Mouse (Mus musculus): ENCODE results near the gene Homer3. TPM values are rescaled to one million over a fixed set of nuclear protein-coding genes. Genes with fewer than 3 reads are reported as not detected.

Gene Homer3
- polyA plus RNA-seq, 1 experiment from 2014 or later = 22.7 TPM

- WGBS = 94% methylated on average over 3 of the region's 3 CpGs
- ATAC-seq (ENCODE audit: low FRiP score) = no peak
- Histone ChIP-seq H3K27ac (replicated peaks) (no peak overlapping the region), H3K4me3 (replicated peaks) (no peak overlapping the region), H3K4me2 (no peak overlapping the region), H3K27me3 (replicated peaks) (no peaks in the 10 kb centered on the region), H3K4me1 (no peaks in the 10 kb centered on the region), H3K9ac (replicated peaks) (no peak overlapping the region), H3K9me3 (replicated peaks) (no peaks in the 10 kb centered on the region), H3K36me3 (peaks cover 80% of the 10 kb centered on the region)
Measured at GRCm38 (mm10) chr8:70323716-70324115, 41.1 kb downstream of the Homer3 start.

GRCm38 (mm10) chr8:70327512-70327911, 44.9 kb downstream of the Homer3 start:
- Histone ChIP-seq H3K27me3 (replicated peaks) (no peaks in the 10 kb centered on the region), H3K36me3 (peaks cover 76% of the 10 kb centered on the region), H3K4me2 (no peak overlapping the region), H3K4me1 (peaks cover 29% of the 10 kb centered on the region), H3K4me3 (replicated peaks) (no peak overlapping the region), H3K27ac (replicated peaks) (no peak overlapping the region), H3K9ac (replicated peaks) (no peak overlapping the region), H3K9me3 (replicated peaks) (no peaks in the 10 kb centered on the region)
- WGBS = 96% methylated on average over 6 of the region's 6 CpGs
- no peak for ATAC-seq (ENCODE audit: low FRiP score)

GRCm38 (mm10) chr8:70329124-70329834, 46.7 kb downstream of the Homer3 start, which contains the start of gene Gdf1:
Gdf1 (plus strand) TSS chr8:70329817.
- Histone ChIP-seq H3K9ac (replicated peaks) (0 out of 2 replicates have a peak within 1 kb of the TSS, but pooled peaks have one; percentile 12), H3K27ac (replicated peaks) (no peak within 1 kb of the TSS; the same call in 1 of the 2 replicates), H3K4me3 (replicated peaks) (no peak within 1 kb of the TSS), H3K4me1 (peaks cover 31% of the 10 kb centered on the region), H3K36me3 (peaks cover 76% of the 10 kb centered on the region), H3K9me3 (replicated peaks) (no peaks in the 10 kb centered on the region), H3K27me3 (replicated peaks) (no peaks in the 10 kb centered on the region), H3K4me2 (no peak within 1 kb of the TSS)
- whole genome bisulfite sequencing = 28% methylated on average over 14 of the region's 14 CpGs
- ATAC-seq (ENCODE audit: low FRiP score) = no peak

GRCm38 (mm10) chr8:70329835-70330740, 47.5 kb downstream of the Homer3 start:
- Histone ChIP-seq H3K9me3 (replicated peaks) (no peaks in the 10 kb centered on the region), H3K4me3 (replicated peaks) (no peak overlapping the region), H3K36me3 (peaks cover 76% of the 10 kb centered on the region), H3K4me2 (no peak overlapping the region), H3K27ac (replicated peaks) (no peak overlapping the region; the same call in 1 of the 2 replicates), H3K27me3 (replicated peaks) (no peaks in the 10 kb centered on the region), H3K4me1 (peaks cover 31% of the 10 kb centered on the region), H3K9ac (replicated peaks) (0 out of 2 replicates have a peak overlapping the region, but pooled peaks have one; percentile 12)
- ATAC-seq (ENCODE audit: low FRiP score) = no peak; the same call in 1 of the 2 replicates
- WGBS = 8% methylated on average over 45 of the region's 45 CpGs

GRCm38 (mm10) chr8:70330741-70331364, 48.2 kb downstream of the Homer3 start:
- peaks cover 31% of the 10 kb centered on the region for H3K4me1 ChIP-seq
- H3K27me3 ChIP-seq (replicated peaks) = no peaks in the 10 kb centered on the region
- no peaks in the 10 kb centered on the region for H3K9me3 ChIP-seq (replicated peaks)
- H3K36me3 ChIP-seq = peaks cover 77% of the 10 kb centered on the region
- peak; percentile 70 for ATAC-seq (ENCODE audit: low FRiP score)
- H3K4me2 ChIP-seq = no peak overlapping the region
- H3K27ac ChIP-seq (replicated peaks) = no peak overlapping the region
- 0 out of 2 replicates have a peak overlapping the region, but pooled peaks have one; percentile 12 for H3K9ac ChIP-seq (replicated peaks)
- H3K4me3 ChIP-seq (replicated peaks) = no peak overlapping the region
- 21% methylated on average over 53 of the region's 53 CpGs for WGBS

GRCm38 (mm10) chr8:70331526-70331925, 48.9 kb downstream of the Homer3 start:
- H3K9me3 ChIP-seq (replicated peaks) = no peaks in the 10 kb centered on the region
- H3K36me3 ChIP-seq = peaks cover 79% of the 10 kb centered on the region
- WGBS = 62% methylated on average over 19 of the region's 19 CpGs
- ATAC-seq (ENCODE audit: low FRiP score) = no peak
- H3K27me3 ChIP-seq (replicated peaks) = no peaks in the 10 kb centered on the region
- H3K4me3 ChIP-seq (replicated peaks) = no peak overlapping the region
- no peak overlapping the region for H3K4me2 ChIP-seq
- H3K4me1 ChIP-seq = peaks cover 31% of the 10 kb centered on the region
- 0 out of 2 replicates have a peak overlapping the region, but pooled peaks have one; percentile 6 for H3K27ac ChIP-seq (replicated peaks)
- no peak overlapping the region; the same call in 1 of the 2 replicates for H3K9ac ChIP-seq (replicated peaks)

GRCm38 (mm10) chr8:70332070-70332877, 49.6 kb downstream of the Homer3 start:
- no peak overlapping the region for H3K4me3 ChIP-seq (replicated peaks)
- ATAC-seq (ENCODE audit: low FRiP score) = peak; percentile 78
- H3K4me1 ChIP-seq = peaks cover 31% of the 10 kb centered on the region
- H3K27me3 ChIP-seq (replicated peaks) = no peaks in the 10 kb centered on the region
- H3K9ac ChIP-seq (replicated peaks) = no peak overlapping the region
- H3K4me2 ChIP-seq = peak overlapping the region; percentile 26; the same call in 1 of the 2 replicates
- peaks cover 83% of the 10 kb centered on the region for H3K36me3 ChIP-seq
- no peaks in the 10 kb centered on the region for H3K9me3 ChIP-seq (replicated peaks)
- 25% methylated on average over 38 of the region's 41 CpGs for WGBS
- 0 out of 2 replicates have a peak overlapping the region, but pooled peaks have one; percentile 6 for H3K27ac ChIP-seq (replicated peaks)

GRCm38 (mm10) chr8:70332878-70333202, 50.2 kb downstream of the Homer3 start:
- Histone ChIP-seq H3K9me3 (replicated peaks) (no peaks in the 10 kb centered on the region), H3K4me3 (replicated peaks) (no peak overlapping the region), H3K9ac (replicated peaks) (no peak overlapping the region), H3K27me3 (replicated peaks) (no peaks in the 10 kb centered on the region), H3K4me1 (peaks cover 31% of the 10 kb centered on the region), H3K36me3 (peaks cover 83% of the 10 kb centered on the region), H3K27ac (replicated peaks) (no peak overlapping the region), H3K4me2 (no peak overlapping the region)
- ATAC-seq (ENCODE audit: low FRiP score) = no peak
- 95% methylated on average over 6 of the region's 6 CpGs for WGBS

- no peaks in the 10 kb centered on the region for H3K9me3 ChIP-seq (replicated peaks)
- H3K4me2 ChIP-seq = no peak overlapping the region
- no peak overlapping the region for H3K27ac ChIP-seq (replicated peaks)
- no peaks in the 10 kb centered on the region for H3K4me1 ChIP-seq
- no peaks in the 10 kb centered on the region for H3K27me3 ChIP-seq (replicated peaks)
- H3K4me3 ChIP-seq (replicated peaks) = no peak overlapping the region
- no peak overlapping the region for H3K9ac ChIP-seq (replicated peaks)
- H3K36me3 ChIP-seq = peaks cover 94% of the 10 kb centered on the region
- ATAC-seq (ENCODE audit: low FRiP score) = no peak
- WGBS = 92% methylated on average over 7 of the region's 7 CpGs
Measured at GRCm38 (mm10) chr8:70338931-70339330, 56.3 kb downstream of the Homer3 start.

- ATAC-seq (ENCODE audit: low FRiP score) = no peak
Measured at GRCm38 (mm10) chr8:70340659-70341058, 58.0 kb downstream of the Homer3 start.

GRCm38 (mm10) chr8:70342007-70342406, 59.4 kb downstream of the Homer3 start:
- 96% methylated on average over 14 of the region's 14 CpGs for WGBS
- Histone ChIP-seq H3K4me1 (no peaks in the 10 kb centered on the region), H3K9ac (replicated peaks) (no peak overlapping the region), H3K36me3 (peaks cover 66% of the 10 kb centered on the region), H3K9me3 (replicated peaks) (no peaks in the 10 kb centered on the region), H3K4me2 (no peak overlapping the region), H3K27ac (replicated peaks) (no peak overlapping the region), H3K27me3 (replicated peaks) (no peaks in the 10 kb centered on the region), H3K4me3 (replicated peaks) (no peak overlapping the region)
- no peak for ATAC-seq (ENCODE audit: low FRiP score)

More at GRCm38 (mm10) chr8:70340659-70341058, 58.0 kb downstream of the Homer3 start:
- Histone ChIP-seq H3K4me1 (no peaks in the 10 kb centered on the region), H3K9ac (replicated peaks) (no peak overlapping the region), H3K4me2 (no peak overlapping the region), H3K36me3 (peaks cover 77% of the 10 kb centered on the region), H3K9me3 (replicated peaks) (no peaks in the 10 kb centered on the region), H3K4me3 (replicated peaks) (no peak overlapping the region), H3K27ac (replicated peaks) (no peak overlapping the region), H3K27me3 (replicated peaks) (no peaks in the 10 kb centered on the region)
- 90% methylated on average over 7 of the region's 7 CpGs for WGBS

Measured in neural tube, embryonic 15.5 days (tissue).